Mouse (Mus musculus) liver, embryonic 13.5 days (tissue): ENCODE data around the gene Sh3bp4. TPM values are rescaled to one million over a fixed set of nuclear protein-coding genes. Genes with fewer than 3 reads are reported as not detected.

Experiments used
- ATAC-seq: fragments of 200-750 bp; cut with Nextera tagmentation; 2 replicates; pipeline ENCODE4 v1.8.0; 2017; ENCODE audit warnings: low read depth, mild to moderate bottlenecking, moderate number of reproducible peaks, moderate library complexity
- DNase-seq: peaks from one replicate; pipeline ENCODE4 v3.0.0; 2022
- H3K27ac ChIP-seq: fragments of 300-500 bp; sonication (generic); 2 replicates; pipeline ENCODE4 v1.5.1; 2015; ENCODE audit warnings: moderate library complexity, mild to moderate bottlenecking, inconsistent platforms
- H3K27me3 ChIP-seq: fragments of 300-500 bp; sonication (generic); 2 replicates; pipeline ENCODE4 v1.6.1; 2015; ENCODE audit warnings: mild to moderate bottlenecking, inconsistent platforms
- H3K36me3 ChIP-seq: fragments of 300-500 bp; sonication (generic); 2 replicates; pipeline ENCODE4 v1.6.1; 2015; ENCODE audit warnings: mild to moderate bottlenecking, inconsistent platforms
- H3K4me1 ChIP-seq: fragments of 300-500 bp; sonication (generic); replicated peaks from 2 replicates; pipeline ENCODE4 v1.6.1; 2015; ENCODE audit warnings: inconsistent platforms
- H3K4me2 ChIP-seq: fragments of 300-500 bp; sonication (generic); 2 replicates; pipeline ENCODE4 v1.6.1; 2015; ENCODE audit warnings: inconsistent platforms, mild to moderate bottlenecking, moderate library complexity
- H3K4me3 ChIP-seq: fragments of 300-500 bp; sonication (generic); replicated peaks from 2 replicates; pipeline ENCODE4 v1.5.1; 2015; ENCODE audit warnings: mild to moderate bottlenecking, inconsistent platforms
- H3K9ac ChIP-seq: fragments of 300-500 bp; sonication (generic); 2 replicates; pipeline ENCODE4 v1.6.1; 2015; ENCODE audit warnings: mild to moderate bottlenecking, inconsistent platforms
- H3K9me3 ChIP-seq: fragments of 300-500 bp; sonication (generic); replicated peaks from 2 replicates; pipeline ENCODE4 v1.6.1; 2016; ENCODE audit warnings: inconsistent platforms
- WGBS: fragments of 180-500 bp; shearing (Covaris S2); methylation state at CpG from one replicate; pipeline ENCODE4 v1.1.7; 2015; ENCODE audit not compliant: insufficient replicate concordance; 5-methylcytosine and 5-hydroxymethylcytosine counted together
- polyA plus RNA-seq: library from polyadenylated mRNA; unstranded; fragments of >200 nt; fragmentation: Nextera tagmentation; extraction: Ambion mirVana; gene quantifications from 2 replicates; pipeline ENCODE4 v1.2.1, GENCODE M21; 2015

Sh3bp4 gene
- polyA plus RNA-seq, 1 experiment from 2014 or later, result 0.81 TPM

DNA sequence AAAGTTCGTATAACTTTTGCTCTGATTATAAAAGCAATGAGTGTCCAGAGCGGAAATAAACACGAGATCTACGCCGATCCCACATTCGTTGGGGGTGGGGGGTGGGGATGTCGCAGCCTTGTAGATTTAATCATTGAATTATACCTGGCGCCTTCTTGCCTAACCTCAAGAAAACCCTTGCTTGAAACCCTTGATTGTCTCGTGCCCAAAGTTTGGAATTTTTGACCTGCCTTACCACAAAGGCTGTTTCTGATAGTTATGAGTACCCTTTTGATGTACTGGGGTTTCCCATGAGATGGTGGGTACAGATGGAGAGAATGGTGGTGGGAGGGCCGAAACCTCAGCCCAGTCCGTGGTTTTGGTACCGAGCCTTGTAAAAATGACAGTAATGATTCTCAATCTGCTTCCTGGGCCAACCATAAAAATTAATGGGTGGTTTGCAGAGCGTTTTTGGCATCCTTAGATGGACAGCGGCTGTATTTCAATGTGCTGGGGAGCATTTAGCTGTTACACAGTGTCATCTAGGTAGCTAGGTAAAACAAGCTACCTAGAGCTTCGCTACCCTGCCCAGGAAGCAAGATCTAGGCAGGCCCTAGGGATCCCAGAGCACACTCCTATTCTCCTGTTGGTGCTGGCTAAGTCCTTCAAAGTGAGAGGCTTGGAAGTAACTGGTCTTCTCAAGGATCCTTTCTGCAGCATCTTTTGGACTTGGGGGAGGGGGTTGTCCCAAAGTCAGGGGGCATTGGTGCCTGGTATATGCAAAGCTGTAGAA, 1.3 kb downstream of the Sh3bp4 start:
- Histone ChIP-seq H3K4me2 (peak overlapping the region; percentile 84), H3K27me3 (peaks cover 35% of the 10 kb centered on the region), H3K9ac (0 out of 2 replicates have a peak overlapping the region, but pooled peaks have one; percentile 59), H3K36me3 (no peaks in the 10 kb centered on the region), H3K27ac (no peak overlapping the region), H3K4me1 (peaks cover 29% of the 10 kb centered on the region), H3K4me3 (peak overlapping the region; percentile 64), H3K9me3 (no peaks in the 10 kb centered on the region)
- ATAC-seq, result no peak
- 13% methylated on average over 15 of the region's 15 CpGs for WGBS
- DNase-seq, result no peak

DNA sequence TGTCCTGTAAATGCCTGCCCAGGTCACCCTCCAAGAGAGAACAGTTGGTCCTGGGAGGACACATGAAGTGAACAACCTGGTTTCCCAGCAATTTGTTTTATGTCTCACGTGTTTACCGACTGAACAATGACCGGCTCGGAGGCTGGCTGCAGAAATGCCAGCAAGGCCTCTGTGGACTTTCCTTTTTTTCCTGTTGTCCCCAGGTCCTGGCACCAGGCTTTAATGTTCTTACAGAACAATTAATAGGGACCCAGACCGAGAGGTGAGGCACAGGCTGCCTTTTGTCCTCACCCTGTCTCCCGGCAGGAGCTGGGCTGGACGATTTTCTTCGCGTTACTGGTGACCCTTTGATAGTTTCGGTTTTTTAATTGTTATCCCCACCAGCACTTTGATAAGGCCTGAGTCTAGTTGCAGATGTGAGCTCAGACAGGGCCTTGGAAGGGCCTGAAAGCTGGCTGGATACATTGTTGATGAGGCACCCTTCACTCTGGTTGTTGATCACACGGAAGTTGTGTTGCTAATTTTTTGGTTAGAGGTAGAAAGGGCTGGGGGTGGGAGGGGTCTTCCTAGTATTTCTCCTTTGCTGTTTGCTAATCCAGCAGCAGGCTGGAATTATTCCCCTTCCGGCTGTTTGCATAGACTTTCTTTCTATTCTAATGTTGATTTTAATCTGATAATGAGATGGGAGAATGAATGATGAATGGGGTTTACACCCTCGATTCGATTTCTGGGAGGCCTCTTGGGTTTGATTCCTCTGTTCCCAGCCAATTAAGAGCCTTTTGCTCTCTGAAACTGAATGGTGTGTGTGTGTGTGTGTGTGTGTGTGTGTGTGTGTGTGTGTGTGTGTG, 2.2 kb downstream of the Sh3bp4 start:
- Histone ChIP-seq H3K36me3 (no peaks in the 10 kb centered on the region), H3K4me3 (no peak overlapping the region), H3K9me3 (no peaks in the 10 kb centered on the region), H3K9ac (no peak overlapping the region), H3K27ac (no peak overlapping the region), H3K4me1 (peaks cover 29% of the 10 kb centered on the region), H3K4me2 (peak overlapping the region; percentile 84; the same call in 1 of the 2 replicates), H3K27me3 (peaks cover 35% of the 10 kb centered on the region)
- WGBS, result 41% methylated on average over 14 of the region's 14 CpGs
- no peak for DNase-seq
- ATAC-seq, result no peak

GRCm38 (mm10) chr1:89073291-89073846, 3.2 kb downstream of the Sh3bp4 start:
- no peak for DNase-seq

DNA sequence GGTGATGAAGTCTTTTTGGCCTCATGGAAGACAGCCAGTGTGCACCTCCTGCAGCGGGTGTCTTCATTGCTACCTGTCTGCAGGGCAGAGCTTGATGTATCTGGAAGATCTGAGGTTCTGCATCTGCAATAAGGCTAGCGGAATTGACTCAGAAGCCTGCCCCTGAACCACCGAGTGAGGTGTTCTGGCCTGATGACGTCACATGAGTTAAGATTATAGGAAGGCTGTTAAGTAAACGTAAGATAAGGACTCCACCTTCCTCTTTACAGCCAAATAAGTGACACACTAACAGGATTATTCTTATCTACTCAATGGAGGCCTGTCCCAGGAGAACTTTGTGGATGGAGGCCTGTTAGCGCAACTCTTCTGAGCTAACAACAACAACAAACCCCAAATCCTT, 4.5 kb downstream of the Sh3bp4 start:
- H3K27ac ChIP-seq, result no peak overlapping the region

More at GRCm38 (mm10) chr1:89073291-89073846, 3.2 kb downstream of the Sh3bp4 start:
- Histone ChIP-seq H3K27me3 (peaks cover 35% of the 10 kb centered on the region), H3K9ac (no peak overlapping the region), H3K4me2 (no peak overlapping the region), H3K36me3 (no peaks in the 10 kb centered on the region), H3K27ac (no peak overlapping the region), H3K4me3 (no peak overlapping the region), H3K4me1 (peaks cover 29% of the 10 kb centered on the region), H3K9me3 (no peaks in the 10 kb centered on the region)
- ATAC-seq, result no peak
- WGBS, result 66% methylated on average over 5 of the region's 5 CpGs

DNA sequence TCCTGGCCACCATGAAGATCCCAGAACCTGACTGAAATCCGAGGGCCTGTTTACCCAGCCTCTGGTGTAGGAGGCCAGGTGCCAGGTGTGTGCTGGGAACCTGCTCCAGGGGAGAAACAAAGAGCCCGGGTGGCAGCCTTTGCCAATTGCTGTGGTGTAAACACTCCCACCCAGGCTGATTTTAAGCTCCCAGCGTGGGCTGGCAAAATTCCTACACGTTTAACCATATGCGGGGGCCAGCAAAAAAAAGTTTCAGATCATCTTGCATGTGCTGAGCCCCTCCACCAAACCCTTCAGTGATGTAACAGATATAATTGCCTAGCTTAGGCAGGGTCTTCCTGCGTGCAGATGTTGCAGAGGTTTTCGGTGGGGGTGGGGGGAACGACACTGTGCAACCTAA, 4.9 kb downstream of the Sh3bp4 start:
- H3K9ac ChIP-seq, result no peak overlapping the region
- no peak for DNase-seq
- 50% methylated on average over 8 of the region's 8 CpGs for WGBS
- H3K4me3 ChIP-seq, result no peak overlapping the region
- H3K4me2 ChIP-seq, result no peak overlapping the region
- no peaks in the 10 kb centered on the region for H3K36me3 ChIP-seq
- ATAC-seq, result no peak
- H3K27ac ChIP-seq, result no peak overlapping the region
- H3K9me3 ChIP-seq, result no peaks in the 10 kb centered on the region
- peaks cover 20% of the 10 kb centered on the region for H3K4me1 ChIP-seq
- H3K27me3 ChIP-seq, result peaks cover 32% of the 10 kb centered on the region

More for the DNA sequence above, 4.5 kb downstream of the Sh3bp4 start:
- Histone ChIP-seq H3K36me3 (no peaks in the 10 kb centered on the region), H3K4me3 (no peak overlapping the region), H3K4me2 (no peak overlapping the region), H3K9ac (no peak overlapping the region), H3K4me1 (peaks cover 23% of the 10 kb centered on the region), H3K27me3 (peaks cover 35% of the 10 kb centered on the region), H3K9me3 (no peaks in the 10 kb centered on the region)
- 35% methylated on average over 6 of the region's 6 CpGs for WGBS
- DNase-seq (no peak), ATAC-seq (no peak)

GRCm38 (mm10) chr1:89076777-89077176, 6.6 kb downstream of the Sh3bp4 start:
- ATAC-seq (no peak), DNase-seq (no peak)
- Histone ChIP-seq H3K9me3 (no peaks in the 10 kb centered on the region), H3K4me1 (peaks cover 7% of the 10 kb centered on the region), H3K4me2 (no peak overlapping the region), H3K27ac (no peak overlapping the region), H3K4me3 (no peak overlapping the region), H3K27me3 (peaks cover 15% of the 10 kb centered on the region), H3K36me3 (no peaks in the 10 kb centered on the region), H3K9ac (no peak overlapping the region)
- 77% methylated on average over 9 of the region's 9 CpGs for WGBS

- Histone ChIP-seq H3K4me1 (peaks cover 5% of the 10 kb centered on the region), H3K27me3 (0 out of 2 replicates have a peak, but pooled peaks cover 3% of the 10 kb centered on the region), H3K9ac (no peak overlapping the region), H3K4me3 (no peak overlapping the region), H3K27ac (no peak overlapping the region), H3K36me3 (no peaks in the 10 kb centered on the region), H3K4me2 (no peak overlapping the region), H3K9me3 (no peaks in the 10 kb centered on the region)
- 41% methylated on average over 2 of the region's 2 CpGs for WGBS
- DNase-seq (no peak), ATAC-seq (no peak)
These were observed 8.0 kb downstream of the Sh3bp4 start for GRCm38 (mm10) chr1:89078240-89078639.

DNA sequence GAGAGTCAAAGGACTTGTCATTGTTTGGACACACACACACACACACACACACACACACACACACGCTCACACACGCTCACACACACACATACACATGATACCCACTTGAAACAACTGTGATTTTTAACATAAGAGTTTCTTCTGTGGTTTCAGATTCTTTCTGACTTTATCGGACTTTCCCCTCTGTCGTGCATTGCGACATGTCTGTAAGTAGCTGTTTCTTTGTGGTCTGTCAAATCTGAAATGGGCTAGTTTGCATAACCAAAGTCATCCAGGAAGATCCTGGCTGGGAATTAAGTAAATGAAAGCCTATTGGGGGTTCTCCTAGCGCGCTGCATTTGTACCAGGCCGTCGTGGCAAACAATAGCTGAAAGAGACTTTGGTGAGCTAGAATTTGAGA, 8.5 kb downstream of the Sh3bp4 start:
- Histone ChIP-seq H3K9me3 (no peaks in the 10 kb centered on the region), H3K4me2 (no peak overlapping the region), H3K9ac (no peak overlapping the region), H3K27me3 (no peaks in the 10 kb centered on the region), H3K4me1 (peaks cover 5% of the 10 kb centered on the region), H3K27ac (no peak overlapping the region), H3K4me3 (no peak overlapping the region), H3K36me3 (no peaks in the 10 kb centered on the region)
- ATAC-seq (no peak), DNase-seq (no peak)
- WGBS, result 23% methylated on average over 9 of the region's 9 CpGs

DNA sequence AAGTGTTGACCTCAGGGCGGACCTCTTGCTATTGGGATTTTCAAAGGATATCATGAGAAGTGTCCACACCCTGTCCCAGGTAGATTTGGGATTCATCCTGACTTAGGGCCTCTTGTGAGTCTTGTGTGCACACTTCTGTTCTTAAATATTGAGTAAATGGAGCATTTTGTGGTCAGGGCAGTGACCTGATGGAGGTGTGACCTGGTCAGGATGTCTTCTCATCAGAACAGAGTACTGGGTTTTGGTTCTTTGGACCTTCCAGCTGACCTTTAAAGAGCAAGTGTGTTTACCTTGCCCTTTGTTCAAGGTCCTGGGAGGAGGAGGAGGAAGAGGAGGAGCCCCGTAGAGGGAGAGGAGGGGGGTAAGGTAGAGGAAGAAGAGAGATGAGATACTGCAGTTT, 9.0 kb downstream of the Sh3bp4 start:
- no peaks in the 10 kb centered on the region for H3K27me3 ChIP-seq
- H3K36me3 ChIP-seq, result no peaks in the 10 kb centered on the region
- H3K27ac ChIP-seq, result no peak overlapping the region
- DNase-seq (no peak), ATAC-seq (no peak)
- no peaks in the 10 kb centered on the region for H3K9me3 ChIP-seq
- H3K9ac ChIP-seq, result no peak overlapping the region
- H3K4me1 ChIP-seq, result peaks cover 5% of the 10 kb centered on the region
- whole genome bisulfite sequencing, result 33% methylated on average over 2 of the region's 2 CpGs
- H3K4me3 ChIP-seq, result no peak overlapping the region
- H3K4me2 ChIP-seq, result no peak overlapping the region

- no peaks in the 10 kb centered on the region for H3K36me3 ChIP-seq
- no peaks in the 10 kb centered on the region for H3K9me3 ChIP-seq
- ATAC-seq, result no peak
These were observed 10.2 kb downstream of the Sh3bp4 start for GRCm38 (mm10) chr1:89080371-89080770.

GRCm38 (mm10) chr1:89080795-89081194, 10.6 kb downstream of the Sh3bp4 start:
- peaks cover 5% of the 10 kb centered on the region for H3K4me1 ChIP-seq
- WGBS, result 67% methylated on average over 5 of the region's 5 CpGs

More at GRCm38 (mm10) chr1:89080371-89080770, 10.2 kb downstream of the Sh3bp4 start:
- Histone ChIP-seq H3K9ac (no peak overlapping the region), H3K4me1 (peaks cover 5% of the 10 kb centered on the region), H3K27me3 (no peaks in the 10 kb centered on the region), H3K27ac (no peak overlapping the region), H3K4me3 (no peak overlapping the region), H3K4me2 (no peak overlapping the region)
- no peak for DNase-seq
- WGBS, result 56% methylated on average over 8 of the region's 8 CpGs

More at GRCm38 (mm10) chr1:89080795-89081194, 10.6 kb downstream of the Sh3bp4 start:
- DNase-seq (no peak), ATAC-seq (no peak)
- H3K4me3 ChIP-seq, result no peak overlapping the region
- H3K36me3 ChIP-seq, result no peaks in the 10 kb centered on the region
- H3K9ac ChIP-seq, result no peak overlapping the region
- no peaks in the 10 kb centered on the region for H3K27me3 ChIP-seq
- H3K4me2 ChIP-seq, result no peak overlapping the region
- no peaks in the 10 kb centered on the region for H3K9me3 ChIP-seq
- no peak overlapping the region for H3K27ac ChIP-seq
